Mouse (Mus musculus): ENCODE data around the gene Sycp2.

DNA sequence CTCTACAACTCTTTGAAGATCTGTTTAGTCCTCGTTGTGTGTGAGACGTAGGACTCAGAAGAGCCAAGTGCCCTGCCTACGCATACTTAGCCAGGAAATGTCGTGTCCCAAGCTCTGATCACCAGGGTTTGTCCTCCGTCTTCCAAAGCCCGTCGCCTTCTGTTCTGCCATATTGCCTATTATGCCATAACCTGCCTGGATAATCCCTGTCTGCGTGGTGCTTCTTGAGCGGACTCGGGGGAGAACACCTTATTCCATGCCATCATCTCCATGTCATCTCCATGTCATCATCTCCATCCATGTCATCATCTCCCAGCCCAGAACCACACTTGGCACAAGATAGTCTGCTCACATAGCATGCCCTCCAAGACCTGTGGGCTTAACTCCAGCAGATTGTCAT, 81.4 kb downstream of the Sycp2 start:
- TF ChIP-seq POLR2A (IDR thresholded peaks at IDR 0.05; ENCODE audit: extremely low read depth, insufficient read depth, low read length) (no peak), CTCF (IDR thresholded peaks at IDR 0.05; ENCODE audit: low read depth, low read length) (no peak)

Data from liver, adult 2 months (tissue).